Mouse (Mus musculus) stomach, postnatal 0 days (tissue): ENCODE data around the gene Sgsm3. TPM values are rescaled to one million over a fixed set of nuclear protein-coding genes. Genes with fewer than 3 reads are reported as not detected.
"Not testable (repeated sequence)": the region's sequence is repeated elsewhere in the genome, so short reads cannot be mapped to it uniquely, and the experiment has no call there.

Experiments used
- ATAC-seq: fragments of 200-750 bp; cut with Nextera tagmentation; 2 replicates; pipeline ENCODE4 v1.8.0; 2017; ENCODE audit not compliant: low FRiP score, low TSS enrichment
- DNase-seq: peaks from one replicate; pipeline ENCODE4 v3.0.0-alpha.2; 2016; ENCODE audit warnings: low spot score
- H3K27ac ChIP-seq: fragments of 300-500 bp; sonication (generic); replicated peaks from 2 replicates; pipeline ENCODE4 v1.5.1; 2014; ENCODE audit warnings: mild to moderate bottlenecking, control low read depth
- H3K27me3 ChIP-seq: fragments of 300-500 bp; sonication (generic); 2 replicates; pipeline ENCODE4 v1.6.1; 2014; ENCODE audit warnings: low read length; ENCODE audit not compliant: control insufficient read depth, insufficient read depth
- H3K36me3 ChIP-seq: fragments of 300-500 bp; sonication (generic); 2 replicates; pipeline ENCODE4 v1.6.1; 2014; ENCODE audit warnings: low read length, mixed read lengths; ENCODE audit not compliant: control insufficient read depth, insufficient read depth
- H3K4me1 ChIP-seq: fragments of 300-500 bp; sonication (generic); replicated peaks from 2 replicates; pipeline ENCODE4 v1.6.1; 2014; ENCODE audit warnings: antibody characterized with exemption; ENCODE audit not compliant: control insufficient read depth, insufficient read depth
- H3K4me2 ChIP-seq: fragments of 300-500 bp; sonication (generic); replicated peaks from 2 replicates; pipeline ENCODE4 v1.6.1; 2014; ENCODE audit warnings: low read depth, mild to moderate bottlenecking, control low read depth, moderate library complexity
- H3K4me3 ChIP-seq: fragments of 300-500 bp; sonication (generic); 2 replicates; pipeline ENCODE4 v1.5.1; 2014; ENCODE audit warnings: low read depth, low read length, control low read depth
- H3K9ac ChIP-seq: fragments of 300-500 bp; sonication (generic); 2 replicates; pipeline ENCODE4 v1.6.1; 2014; ENCODE audit warnings: mild to moderate bottlenecking, low read length, control low read depth, mixed read lengths
- H3K9me3 ChIP-seq: fragments of 300-500 bp; sonication (generic); 2 replicates; pipeline ENCODE4 v1.6.1; 2016; ENCODE audit warnings: low read length; ENCODE audit not compliant: control insufficient read depth
- CTCF ChIP-seq: IDR thresholded peaks from 2 replicates; pipeline ENCODE4 v1.5.1; 2016; ENCODE audit warnings: antibody characterized with exemption, low read depth, mild to moderate bottlenecking, moderate library complexity
- EP300 ChIP-seq: optimal IDR thresholded peaks from 2 replicates; pipeline ENCODE3; 2016; ENCODE audit warnings: antibody characterized with exemption
- WGBS: fragments of 180-500 bp; shearing (Covaris S2); extraction: QIAGEN DNeasy Blood & Tissue Kit; methylation state at CpG from one replicate; pipeline ENCODE4 v1.1.7; 2014; 5-methylcytosine and 5-hydroxymethylcytosine counted together
- polyA plus RNA-seq: library from polyadenylated mRNA; unstranded; fragments of >200 nt; fragmentation: Nextera tagmentation; extraction: Ambion mirVana; gene quantifications from 2 replicates; pipeline ENCODE4 v1.2.1, GENCODE M21; 2015

Sgsm3 gene
- polyA plus RNA-seq, result 44.8 and 49.4 TPM in 2 replicates

DNA sequence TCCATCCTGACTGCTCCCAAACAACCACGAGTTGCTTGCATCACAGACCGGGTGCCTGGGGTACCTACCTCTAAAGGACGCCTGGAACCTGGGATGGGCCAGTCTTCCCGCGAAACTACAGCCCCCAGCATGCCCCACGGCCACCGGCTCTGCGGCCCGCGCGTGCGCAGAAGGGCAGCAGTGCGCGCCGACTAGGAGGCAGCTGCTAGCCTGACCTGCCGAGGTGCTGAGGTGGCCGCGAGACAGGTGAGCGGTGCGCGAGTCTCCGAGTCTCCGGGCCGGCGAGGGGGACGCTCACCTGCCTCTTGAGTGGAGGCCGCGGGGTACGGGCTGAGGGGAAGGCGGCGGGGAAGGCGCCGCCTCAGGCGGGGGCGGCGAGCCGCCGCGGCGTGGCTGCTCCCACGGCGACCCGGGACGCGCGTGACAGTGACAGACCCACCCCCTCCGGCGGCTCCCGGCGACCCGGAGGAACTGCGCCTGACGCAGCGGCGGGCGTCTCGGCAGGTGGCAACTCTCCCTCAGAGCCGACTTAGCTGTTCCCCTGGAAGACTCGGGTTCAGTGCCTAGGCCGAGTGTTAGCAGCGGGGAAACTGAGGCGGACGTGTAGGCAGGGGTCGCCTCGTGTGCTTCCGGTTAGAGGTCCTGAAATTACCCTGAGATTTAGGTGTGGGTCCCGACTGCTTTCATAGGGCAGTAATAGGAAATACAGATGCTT, at the start of gene Sgsm3:
Sgsm3 (plus strand) TSS at position 146 of the 715 bp plus-strand sequence.
- peak; percentile 92 for DNase-seq
- Histone ChIP-seq H3K4me3 (peak within 1 kb of the TSS; percentile 91), H3K4me2 (peak within 1 kb of the TSS; percentile 85)

DNA sequence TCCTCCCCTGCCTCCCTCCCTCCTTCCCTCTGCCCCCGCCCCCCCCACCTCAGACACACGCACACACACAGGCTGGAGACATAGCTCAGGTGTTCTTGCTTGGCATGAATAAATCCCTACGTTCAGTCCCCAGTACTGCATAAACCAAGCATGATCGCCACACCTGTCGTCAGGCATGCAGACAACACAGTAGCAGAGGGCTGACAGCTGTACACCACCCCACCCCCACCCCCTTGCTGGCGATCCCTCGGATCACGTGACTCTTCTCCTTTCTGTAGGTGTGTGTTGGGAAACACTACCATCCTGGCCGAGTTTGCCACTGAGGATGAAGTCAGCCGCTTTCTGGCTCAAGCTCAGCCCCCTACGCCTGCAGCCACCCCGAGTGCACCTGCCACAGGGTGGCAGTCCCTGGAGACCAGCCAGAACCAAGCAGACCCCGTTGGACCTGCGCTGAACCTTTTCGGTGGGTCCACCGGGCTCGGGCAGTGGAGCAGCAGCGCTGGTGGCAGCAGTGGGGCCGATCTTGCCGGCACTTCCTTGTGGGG, 48.7 kb upstream of the Sgsm3 start:
- Histone ChIP-seq H3K4me2 (no peak overlapping the region), H3K4me1 (no peaks in the 10 kb centered on the region), H3K4me3 (no peak overlapping the region), H3K27ac (no peak overlapping the region; the same call in 1 of the 2 replicates), H3K9me3 (no peaks in the 10 kb centered on the region), H3K27me3 (no peaks in the 10 kb centered on the region), H3K9ac (no peak overlapping the region), H3K36me3 (peaks cover 23% of the 10 kb centered on the region)
- ATAC-seq (no peak), DNase-seq (no peak)
- WGBS, result 64% methylated on average over 20 of the region's 20 CpGs
- no peak for TF ChIP-seq CTCF

More for the DNA sequence above, at the start of gene Sgsm3:
- peak within 1 kb of the TSS; percentile 85 for H3K27ac ChIP-seq
- under 1% methylated on average over 57 of the region's 67 CpGs for WGBS
- peak; percentile 89 for ATAC-seq
- 0 out of 2 replicates have a peak, but pooled peaks cover 2% of the 10 kb centered on the region for H3K4me1 ChIP-seq
- no peaks in the 10 kb centered on the region for H3K9me3 ChIP-seq
- H3K27me3 ChIP-seq, result no peaks in the 10 kb centered on the region
- H3K36me3 ChIP-seq, result no peaks in the 10 kb centered on the region
- peak within 1 kb of the TSS; percentile 79 for H3K9ac ChIP-seq
- TF ChIP-seq CTCF, result no peak
- TF ChIP-seq EP300, result no peak

DNA sequence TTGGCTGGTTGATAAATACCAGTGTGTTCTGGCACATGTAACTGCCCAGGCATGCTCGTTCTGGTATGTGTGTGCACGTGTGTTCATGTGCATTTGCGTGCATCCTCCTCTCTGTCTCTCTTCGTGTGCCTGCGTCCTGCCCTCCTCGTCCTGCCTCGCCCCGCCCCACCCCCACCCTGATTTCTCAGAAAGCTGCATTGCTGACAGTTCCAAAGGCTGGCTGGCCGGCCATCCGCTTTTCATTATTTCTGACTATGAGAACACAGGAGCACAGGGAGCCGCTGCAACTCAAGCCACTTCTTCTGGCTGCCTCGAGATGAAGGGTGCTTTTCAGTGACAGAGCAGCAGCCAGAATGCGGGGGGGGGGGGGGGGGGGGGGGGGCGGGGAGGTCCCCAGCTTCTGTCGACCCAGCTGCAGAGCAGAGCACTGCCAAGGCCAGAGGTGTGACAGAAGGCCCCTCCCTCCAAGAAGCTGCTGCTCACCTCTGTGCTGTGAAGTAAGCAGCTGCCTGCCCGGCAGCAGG, 47.5 kb upstream of the Sgsm3 start:
- ATAC-seq (no peak; the same call in 1 of the 2 replicates), DNase-seq (no peak)
- TF ChIP-seq CTCF, result no peak
- TF ChIP-seq EP300, result no peak
- Histone ChIP-seq H3K4me2 (no peak overlapping the region), H3K4me3 (no peak overlapping the region), H3K27me3 (no peaks in the 10 kb centered on the region), H3K27ac (peak overlapping the region; percentile 35; the same call in 1 of the 2 replicates), H3K9ac (no peak overlapping the region), H3K4me1 (no peaks in the 10 kb centered on the region), H3K9me3 (no peaks in the 10 kb centered on the region), H3K36me3 (peaks cover 18% of the 10 kb centered on the region)
- WGBS, result 27% methylated on average over 14 of the region's 16 CpGs

DNA sequence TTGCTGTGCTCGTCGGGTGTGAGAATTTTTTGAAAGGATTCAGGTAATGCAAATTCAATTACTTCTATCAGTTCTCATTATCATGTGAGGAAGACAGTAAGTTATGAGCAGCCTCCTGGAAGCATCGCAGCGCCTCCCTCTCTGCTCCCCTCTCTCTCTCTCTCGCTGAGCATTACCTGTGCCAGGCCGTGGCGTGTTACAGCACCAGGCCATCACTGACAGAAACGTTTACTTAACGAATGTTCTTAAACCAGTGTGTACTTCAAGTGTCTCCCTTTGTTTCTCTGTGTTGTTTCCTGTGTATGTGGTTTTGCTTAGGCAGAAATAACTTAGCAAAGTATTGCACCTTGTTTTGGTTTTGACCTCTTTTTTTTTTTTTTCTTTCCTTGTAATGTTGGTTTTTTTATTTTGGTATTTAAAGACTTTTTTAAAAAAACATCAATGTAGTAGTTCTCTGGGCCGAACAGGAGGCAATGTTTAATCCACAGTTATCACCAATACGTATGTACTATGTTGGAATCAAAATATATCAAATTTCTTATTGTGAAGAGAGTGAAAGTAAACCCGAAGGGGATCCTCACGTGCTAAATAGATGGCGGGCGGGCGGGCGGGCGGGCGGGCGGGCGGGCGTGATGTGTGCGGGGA, 46.8 kb upstream of the Sgsm3 start:
- H3K36me3 ChIP-seq, result peaks cover 18% of the 10 kb centered on the region
- not testable (repeated sequence) for H3K4me2 ChIP-seq, H3K9me3 ChIP-seq, H3K27me3 ChIP-seq, ATAC-seq, H3K4me3 ChIP-seq, H3K27ac ChIP-seq, H3K9ac ChIP-seq, DNase-seq, H3K4me1 ChIP-seq
- 77% methylated on average over 23 of the region's 23 CpGs for WGBS

DNA sequence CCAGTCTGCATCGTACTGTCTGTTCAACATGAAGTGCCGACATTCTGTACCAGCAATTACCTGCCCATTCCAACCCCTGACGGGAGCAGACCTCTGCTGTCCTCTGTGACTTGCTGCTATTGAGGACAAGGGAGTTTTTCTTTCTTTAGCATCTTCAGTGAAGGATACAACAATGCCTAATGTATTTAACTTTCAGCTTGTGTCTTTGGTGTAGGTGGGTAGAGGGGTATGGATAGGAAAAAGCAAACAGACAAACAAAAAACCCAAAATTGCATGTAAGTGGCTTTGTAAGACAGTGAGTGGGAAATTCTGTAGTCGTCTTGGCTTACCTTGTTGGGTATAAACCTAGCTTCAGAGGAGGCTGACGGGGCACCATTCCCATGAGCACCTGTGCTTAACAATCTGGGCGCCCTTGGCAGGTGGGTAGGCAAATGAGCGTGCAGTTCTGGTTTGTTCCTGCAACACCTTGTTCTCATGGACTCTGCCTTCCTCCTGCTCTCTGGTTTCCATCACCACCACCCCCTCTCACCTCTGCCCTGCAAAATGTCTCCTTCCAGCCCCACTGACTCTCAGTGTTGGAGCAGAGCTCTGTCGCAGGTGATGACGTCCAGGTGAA, 46.1 kb upstream of the Sgsm3 start:
- H3K9ac ChIP-seq, result no peak overlapping the region
- WGBS, result 83% methylated on average over 9 of the region's 9 CpGs
- H3K4me1 ChIP-seq, result no peaks in the 10 kb centered on the region
- H3K27ac ChIP-seq, result no peak overlapping the region
- H3K9me3 ChIP-seq, result no peaks in the 10 kb centered on the region
- DNase-seq (no peak), ATAC-seq (no peak)
- TF ChIP-seq EP300, result no peak
- TF ChIP-seq CTCF, result no peak
- peaks cover 18% of the 10 kb centered on the region for H3K36me3 ChIP-seq
- no peaks in the 10 kb centered on the region for H3K27me3 ChIP-seq
- no peak overlapping the region for H3K4me2 ChIP-seq
- H3K4me3 ChIP-seq, result no peak overlapping the region
